ENCODE assay signal across 8 mouse cellular contexts in genomic region chr5:68128421-68128820, GRCm38 (mm10).
DNase-seq lines count a peak whose midpoint lies in the region; ATAC-seq and TF ChIP-seq lines count a peak whose summit lies in the region.

No protein-coding gene starts in this region.

- H3K4me1 ChIP-seq in heart, embryonic 12.5 days (replicated peaks): no peaks in the 10 kb centered on the region
- no peaks in the 10 kb centered on the region for H3K4me1 ChIP-seq in testis, adult 2 months (ENCODE audit: control insufficient read depth, insufficient read depth, low read length)
- H3K4me1 ChIP-seq in embryonic fibroblast, embryonic 13.5 days (ENCODE audit: control insufficient read depth, insufficient read depth, low read length): no peaks in the 10 kb centered on the region

- intact Hi-C loops in gastrocnemius, postnatal 36 days (cut with DNase I): no loop called here

- H3K36me3 ChIP-seq in heart, embryonic 12.5 days: no peaks in the 10 kb centered on the region
- no peaks in the 10 kb centered on the region for H3K36me3 ChIP-seq in testis, adult 2 months (ENCODE audit: control insufficient read depth, insufficient read depth, low read length)

- 14% methylated on average over 4 of the region's 4 CpGs for WGBS in heart, embryonic 12.5 days

- peak; percentile 7 for DNase-seq in heart, adult 8-10 months (ENCODE audit: low spot score)
- no peak for DNase-seq in testis, postnatal 14 days (ENCODE audit: low spot score)
- DNase-seq in left cerebral cortex, adult 18-20 months (ENCODE audit: low spot score in 2 of 2): peak; percentile 32 to 45
- peak; percentile 37 for DNase-seq in right cerebral cortex, postnatal 4 days
- DNase-seq in gastrocnemius, postnatal 36 days: no peak

- ATAC-seq in heart, embryonic 12.5 days (ENCODE audit: insufficient number of reproducible peaks, low FRiP score): no peak

- TF ChIP-seq POLR2A in testis, adult 2 months (IDR thresholded peaks at IDR 0.05; ENCODE audit: control insufficient read depth, low read depth, low read length): no peak
- TF ChIP-seq POLR2A in embryonic fibroblast, embryonic 13.5 days (IDR thresholded peaks at IDR 0.05; ENCODE audit: low read depth, low read length): no peak

- no peaks in the 10 kb centered on the region for H3K9me3 ChIP-seq in heart, embryonic 12.5 days (replicated peaks)

- H3K9ac ChIP-seq in heart, embryonic 12.5 days: no peak overlapping the region

- H3K27ac ChIP-seq in heart, embryonic 12.5 days (ENCODE audit: poor library complexity, severe bottlenecking): no peak overlapping the region
- no peak overlapping the region for H3K27ac ChIP-seq in testis, adult 2 months (ENCODE audit: control insufficient read depth, insufficient read depth, low read depth, low read length)
- H3K27ac ChIP-seq in embryonic fibroblast, embryonic 13.5 days (ENCODE audit: insufficient read depth, low read length): no peak overlapping the region

- peak; percentile 27; the same call in 1 of the 2 replicates for TF ChIP-seq CTCF in testis, adult 2 months (IDR thresholded peaks at IDR 0.05; ENCODE audit: control insufficient read depth, insufficient read depth, insufficient replicate concordance, low read depth, low read length)
- peak; percentile 52; the same call in 1 of the 2 replicates for TF ChIP-seq CTCF in embryonic fibroblast, embryonic 13.5 days (IDR thresholded peaks at IDR 0.05; ENCODE audit: borderline replicate concordance, insufficient read depth, low read length)

- no peak overlapping the region for H3K4me2 ChIP-seq in heart, embryonic 12.5 days

- H3K4me3 ChIP-seq in heart, embryonic 12.5 days: no peak overlapping the region
- H3K4me3 ChIP-seq in testis, adult 2 months (ENCODE audit: control insufficient read depth, low read depth, low read length): no peak overlapping the region
- no peak overlapping the region for H3K4me3 ChIP-seq in embryonic fibroblast, embryonic 13.5 days (ENCODE audit: insufficient read depth, low read length)

- H3K27me3 ChIP-seq in heart, embryonic 12.5 days (replicated peaks): no peaks in the 10 kb centered on the region
- no peaks in the 10 kb centered on the region for H3K27me3 ChIP-seq in testis, adult 2 months (ENCODE audit: control insufficient read depth, insufficient read depth, low read length)

Comparison
In these comparisons a context has a peak if more than half of its experiments do, and no peak if none do; other contexts are left out.
1. DNase-seq: peak in heart, adult 8-10 months (single experiment), left cerebral cortex, adult 18-20 months (2 of 2) and right cerebral cortex, postnatal 4 days (single experiment); none in testis, postnatal 14 days (single experiment) and gastrocnemius, postnatal 36 days (0 of 2).